In genomic region chr13:28774649-28775048, GRCm38 (mm10) we compare ENCODE assay signal across 14 mouse cellular contexts.
DNase-seq lines count a peak whose midpoint lies in the region; ATAC-seq and TF ChIP-seq lines count a peak whose summit lies in the region.
"Had no signal": no experiment of that assay in that cellular context is flagged by ENCODE, and none has a peak within 500 bp of the region (broad histone marks: within the 10 kb centered on the region; RNA-seq: fewer than 3 reads in every experiment).

No protein-coding gene starts in this region.

- H3K27me3 ChIP-seq in forebrain, embryonic 15.5 days: no peaks in the 10 kb centered on the region
- no peaks in the 10 kb centered on the region for H3K27me3 ChIP-seq in limb, embryonic 10.5 days (ENCODE audit: low read depth, poor library complexity, severe bottlenecking)
- no peaks in the 10 kb centered on the region for H3K27me3 ChIP-seq in neural tube, embryonic 12.5 days (replicated peaks)
- H3K27me3 ChIP-seq in heart, embryonic 11.5 days (ENCODE audit: control insufficient read depth, insufficient read depth, low read length): no peaks in the 10 kb centered on the region
- H3K27me3 ChIP-seq: liver, embryonic 13.5 days had no signal

- no peak for TF ChIP-seq CTCF in brain, embryonic 14.5 days (IDR thresholded peaks at IDR 0.05; ENCODE audit: borderline replicate concordance, extremely low read depth, insufficient read depth, insufficient read length)

- intact Hi-C loops in left cerebral cortex, postnatal 14 days (cut with DNase I): no loop called here

- H3K4me1 ChIP-seq in forebrain, embryonic 15.5 days: peaks cover 49% of the 10 kb centered on the region
- peaks cover 46% of the 10 kb centered on the region for H3K4me1 ChIP-seq in limb, embryonic 10.5 days
- peaks cover 26% of the 10 kb centered on the region for H3K4me1 ChIP-seq in neural tube, embryonic 12.5 days
- H3K4me1 ChIP-seq in heart, embryonic 11.5 days (ENCODE audit: control insufficient read depth, insufficient read depth, low read length): peaks cover 6% of the 10 kb centered on the region; the same call in 1 of the 2 replicates

- H3K9me3 ChIP-seq in forebrain, embryonic 15.5 days: no peaks in the 10 kb centered on the region
- H3K9me3 ChIP-seq in limb, embryonic 10.5 days (replicated peaks): no peaks in the 10 kb centered on the region
- no peaks in the 10 kb centered on the region for H3K9me3 ChIP-seq in neural tube, embryonic 12.5 days
- no peaks in the 10 kb centered on the region for H3K9me3 ChIP-seq in heart, embryonic 11.5 days (replicated peaks; ENCODE audit: control insufficient read depth, low read length)
- H3K9me3 ChIP-seq: liver, embryonic 13.5 days had no signal

- H3K4me3 ChIP-seq in forebrain, embryonic 15.5 days: no peak overlapping the region
- no peak overlapping the region for H3K4me3 ChIP-seq in limb, embryonic 10.5 days
- no peak overlapping the region for H3K4me3 ChIP-seq in neural tube, embryonic 12.5 days
- H3K4me3 ChIP-seq in heart, embryonic 11.5 days (ENCODE audit: low read depth, low read length): no peak overlapping the region
- H3K4me3 ChIP-seq: liver, embryonic 13.5 days had no signal

- peak; percentile 42 for ATAC-seq in forebrain, embryonic 15.5 days (replicated peaks)
- ATAC-seq in neural tube, embryonic 12.5 days (ENCODE audit: low FRiP score, low read depth): peak; percentile 65
- no peak for ATAC-seq in heart, embryonic 11.5 days (replicated peaks; ENCODE audit: insufficient number of reproducible peaks, low FRiP score, low TSS enrichment)

- peak overlapping the region; percentile 61 for H3K27ac ChIP-seq in forebrain, embryonic 15.5 days (replicated peaks)
- peak overlapping the region; percentile 46; the same call in 1 of the 2 replicates for H3K27ac ChIP-seq in limb, embryonic 10.5 days
- H3K27ac ChIP-seq in neural tube, embryonic 12.5 days: peak overlapping the region; percentile 16
- no peak overlapping the region for H3K27ac ChIP-seq in heart, embryonic 11.5 days (ENCODE audit: low read depth, low read length)
- H3K27ac ChIP-seq: liver, embryonic 13.5 days had no signal

- H3K9ac ChIP-seq in forebrain, embryonic 15.5 days (replicated peaks): no peak overlapping the region
- no peak overlapping the region for H3K9ac ChIP-seq in neural tube, embryonic 12.5 days
- no peak overlapping the region for H3K9ac ChIP-seq in heart, embryonic 11.5 days (ENCODE audit: low read depth, low read length)
- H3K9ac ChIP-seq: liver, embryonic 13.5 days had no signal

- TF ChIP-seq POLR2A in brain, embryonic 14.5 days (IDR thresholded peaks at IDR 0.05; ENCODE audit: borderline replicate concordance, extremely low read depth, insufficient read depth, insufficient read length, poor library complexity, severe bottlenecking): no peak

- H3K4me2 ChIP-seq in forebrain, embryonic 15.5 days (replicated peaks): 0 out of 2 replicates have a peak overlapping the region, but pooled peaks have one; percentile 8
- no peak overlapping the region for H3K4me2 ChIP-seq in neural tube, embryonic 12.5 days (replicated peaks)
- H3K4me2 ChIP-seq in heart, embryonic 11.5 days: no peak overlapping the region
- H3K4me2 ChIP-seq: liver, embryonic 13.5 days had no signal

- H3K36me3 ChIP-seq in forebrain, embryonic 15.5 days: no peaks in the 10 kb centered on the region
- no peaks in the 10 kb centered on the region for H3K36me3 ChIP-seq in limb, embryonic 10.5 days
- no peaks in the 10 kb centered on the region for H3K36me3 ChIP-seq in neural tube, embryonic 12.5 days
- H3K36me3 ChIP-seq in heart, embryonic 11.5 days (ENCODE audit: control insufficient read depth, insufficient read depth, low read length): no peaks in the 10 kb centered on the region
- H3K36me3 ChIP-seq: liver, embryonic 13.5 days had no signal

- 19% methylated on average over 7 of the region's 7 CpGs for WGBS in forebrain, embryonic 15.5 days
- WGBS in limb, embryonic 10.5 days: 57% methylated on average over 7 of the region's 7 CpGs
- WGBS in neural tube, embryonic 12.5 days: 38% methylated on average over 7 of the region's 7 CpGs
- 77% methylated on average over 7 of the region's 7 CpGs for WGBS in heart, embryonic 11.5 days (ENCODE audit: insufficient replicate concordance)

- peak; percentile 88 for DNase-seq in brain, embryonic 14.5 days (ENCODE audit: low read depth)
- peak; percentile 53 for DNase-seq in limb, embryonic 10.5 days (ENCODE audit: low spot score)
- no peak for DNase-seq in left cerebral cortex, postnatal 14 days (ENCODE audit: low spot score in 2 of 2)
- no peak for DNase-seq in left cerebral cortex, adult 18-20 months (ENCODE audit: low spot score in 2 of 2)
- DNase-seq in heart, postnatal 4 days: no peak
- DNase-seq: B cell, adult 2 months; cerebellum, adult 18-20 months; heart, postnatal 10 days; kidney, adult 18-20 months; liver, embryonic 13.5 days; lung, postnatal 10 days had no signal

Comparison
In these comparisons a context has a peak if more than half of its experiments do, and no peak if none do; other contexts are left out.
1. DNase-seq: peak in brain, embryonic 14.5 days (single experiment) and limb, embryonic 10.5 days (single experiment); none in left cerebral cortex, postnatal 14 days (0 of 2), left cerebral cortex, adult 18-20 months (0 of 2) and heart, postnatal 4 days (single experiment).